Mouse (Mus musculus) small intestine, adult 2 months (tissue): ENCODE measurements around the gene Tmem74b.

ENCODE experiments used
- CTCF ChIP-seq: fragments of 200-500 bp; IDR thresholded peaks from 2 replicates; pipeline ENCODE4 v1.5.1; 2012; ENCODE audit warnings: low read depth, mild to moderate bottlenecking, control low read depth, inconsistent platforms, low read length, moderate library complexity, mixed read lengths; ENCODE audit not compliant: insufficient replicate concordance, insufficient read length; ENCODE audit errors: extremely low read depth
- POLR2A ChIP-seq: fragments of 200-500 bp; IDR thresholded peaks from 2 replicates; pipeline ENCODE4 v1.6.1; 2012; ENCODE audit warnings: low read depth, mild to moderate bottlenecking, control low read depth, inconsistent platforms, low read length, moderate library complexity

- TF ChIP-seq CTCF (no peak), POLR2A (no peak)
Observed at GRCm38 (mm10) chr2:151735422-151735821, 33.6 kb downstream of the Tmem74b start.
